Mouse (Mus musculus): ENCODE measurements around the gene Tank. TPM values are rescaled to one million over a fixed set of nuclear protein-coding genes. Genes with fewer than 3 reads are reported as not detected.
A peak's percentile ranks its signal among the peaks of the same experiment; 100 is the strongest.

Tank gene
- 101 and 104 TPM in 2 replicates for total RNA-seq (2017)

DNA sequence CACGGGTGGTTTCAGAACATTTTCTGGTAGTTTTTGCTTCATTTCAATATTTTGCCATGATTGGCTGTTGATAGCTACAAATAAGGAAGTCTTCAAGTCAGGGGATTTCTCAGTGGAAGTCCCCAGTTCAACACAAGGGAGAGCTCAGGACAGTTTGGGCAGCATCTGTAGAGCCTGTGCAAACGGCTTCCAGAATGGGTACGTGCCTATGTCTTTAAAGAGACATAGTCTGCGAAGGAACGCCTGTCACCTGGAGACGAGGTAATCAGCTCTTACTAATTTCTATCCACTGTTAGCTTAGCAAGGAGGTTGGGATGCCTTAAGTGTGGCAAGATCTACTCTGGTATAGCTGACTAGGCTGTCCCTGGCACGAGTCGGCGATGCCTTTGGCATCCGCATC lies at the start of gene Tank:
Gene Tank, plus strand, starts transcription at position 153 of the 400 bp plus-strand sequence.
- ATAC-seq (ENCODE audit: extremely low read depth, insufficient number of reproducible peaks, low FRiP score, poor library complexity, severe bottlenecking), result peak; percentile 95

DNA sequence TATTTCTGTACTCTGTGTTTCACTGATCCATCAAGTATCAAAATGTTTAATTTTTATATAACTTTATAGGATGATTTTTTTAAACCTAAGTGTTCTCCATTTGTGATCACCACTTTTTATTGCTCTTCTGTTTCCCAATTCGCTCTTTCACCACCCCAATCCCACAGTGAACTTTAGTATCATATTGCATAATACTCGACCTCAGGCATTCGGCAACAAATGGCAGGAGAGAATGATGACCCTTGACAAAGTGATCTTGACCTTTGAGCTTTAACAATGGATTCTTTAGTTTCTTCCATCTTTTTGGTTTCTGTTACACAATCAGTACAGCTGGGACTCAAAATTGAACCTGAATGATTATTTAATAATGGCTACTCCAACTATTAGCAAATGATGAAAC lies 46.1 kb upstream of the Tank start:
- ATAC-seq (ENCODE audit: extremely low read depth, insufficient number of reproducible peaks, low FRiP score, poor library complexity, severe bottlenecking), result no peak

DNA sequence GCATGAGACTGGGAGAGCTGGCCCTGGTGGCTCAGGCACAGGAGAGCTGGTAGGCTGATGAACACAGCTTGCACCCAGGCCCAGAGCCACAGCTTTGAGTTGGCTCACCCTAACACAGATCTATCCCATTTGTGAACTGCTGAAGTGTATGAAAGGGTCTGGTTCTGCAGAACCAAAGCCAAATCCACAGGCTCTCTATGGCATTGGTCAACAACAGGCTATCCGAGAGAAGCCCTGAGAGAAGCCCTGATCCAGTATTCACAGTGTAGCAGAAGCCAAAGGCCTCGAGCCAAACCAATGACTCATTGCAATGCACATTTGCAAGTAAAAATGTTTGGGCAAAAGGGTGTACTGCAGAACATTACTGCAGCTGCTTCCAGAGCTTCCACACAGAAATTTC lies 45.3 kb upstream of the Tank start:
- ATAC-seq (ENCODE audit: extremely low read depth, insufficient number of reproducible peaks, low FRiP score, poor library complexity, severe bottlenecking), result no peak

DNA sequence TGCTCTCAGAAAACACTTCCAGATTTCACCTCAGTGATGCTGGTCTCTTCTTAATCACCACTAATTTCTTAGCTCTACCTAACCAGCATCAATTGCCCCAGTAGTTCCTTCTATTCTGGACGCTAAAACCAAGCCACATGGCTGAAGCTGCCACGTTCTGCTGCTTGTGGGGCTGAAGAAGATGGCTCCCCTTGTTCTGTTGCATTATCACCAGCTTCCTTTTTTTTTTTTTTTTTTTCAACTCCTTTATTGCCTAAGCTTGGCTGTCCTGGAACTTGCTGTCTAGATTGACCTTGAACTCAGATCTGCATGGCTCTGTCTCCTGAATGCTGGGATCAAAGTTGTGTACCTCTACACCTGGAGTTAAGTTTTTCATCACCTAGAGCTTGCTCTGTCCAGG lies 41.5 kb upstream of the Tank start:
- no peak for ATAC-seq (ENCODE audit: extremely low read depth, insufficient number of reproducible peaks, low FRiP score, poor library complexity, severe bottlenecking)

DNA sequence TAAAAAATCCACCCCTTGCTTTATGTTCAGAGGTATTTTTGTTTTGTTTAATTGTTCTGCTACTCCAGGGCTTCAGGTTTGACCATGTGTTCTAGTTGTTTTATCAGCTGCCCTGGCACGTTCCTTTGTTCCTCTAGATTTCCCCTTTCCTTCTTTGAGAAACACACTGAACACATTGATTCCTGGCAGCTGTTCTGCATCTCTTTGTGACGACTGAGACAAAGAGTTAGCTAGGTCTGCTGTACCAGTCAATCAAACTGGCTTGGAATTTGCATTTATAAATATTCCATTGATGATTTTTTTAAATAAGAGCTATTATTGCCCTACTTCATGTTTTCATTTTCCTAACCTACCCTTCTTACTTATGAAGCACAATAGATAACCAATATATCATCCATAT lies 39.0 kb upstream of the Tank start:
- ATAC-seq (ENCODE audit: extremely low read depth, insufficient number of reproducible peaks, low FRiP score, poor library complexity, severe bottlenecking), result no peak

DNA sequence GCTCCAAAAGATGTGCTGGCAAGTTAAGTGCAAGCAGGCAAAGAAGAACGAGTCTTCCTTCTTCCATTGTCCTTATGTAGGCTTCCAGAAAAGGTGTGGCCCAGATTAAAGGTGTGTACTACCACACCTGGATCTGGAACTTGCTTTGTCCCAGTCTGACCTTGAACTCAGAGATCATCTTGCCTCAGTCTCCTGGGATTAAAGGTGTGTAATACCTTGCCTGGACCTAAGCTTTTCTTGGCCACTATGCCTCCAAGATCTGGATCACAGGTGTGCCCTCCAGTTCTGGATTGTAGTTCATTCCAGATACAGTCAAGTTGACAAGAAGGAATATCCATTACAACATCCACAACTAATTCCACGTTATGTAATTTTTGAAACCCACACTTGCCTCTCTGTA lies 36.0 kb upstream of the Tank start:
- no peak for ATAC-seq (ENCODE audit: extremely low read depth, insufficient number of reproducible peaks, low FRiP score, poor library complexity, severe bottlenecking)

DNA sequence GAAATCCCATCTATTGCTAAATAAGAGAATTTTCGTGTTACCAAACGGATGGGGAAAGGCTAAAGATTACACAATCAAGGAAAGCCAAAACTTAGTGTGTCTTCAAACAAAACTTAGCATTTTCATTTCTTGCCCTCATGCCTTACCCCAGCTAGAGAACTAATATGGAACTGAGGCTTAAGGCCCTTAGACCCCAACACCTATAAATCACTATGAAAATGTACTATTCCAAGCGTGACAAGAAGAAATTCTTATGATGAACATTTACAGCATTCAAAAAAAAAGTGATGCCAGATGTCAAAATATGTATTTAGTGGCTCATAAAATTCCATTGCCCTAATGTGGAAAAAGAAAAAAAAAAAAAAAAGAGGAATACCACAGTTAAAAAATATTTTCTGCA lies 32.7 kb upstream of the Tank start:
- no peak for ATAC-seq (ENCODE audit: extremely low read depth, insufficient number of reproducible peaks, low FRiP score, poor library complexity, severe bottlenecking)

DNA sequence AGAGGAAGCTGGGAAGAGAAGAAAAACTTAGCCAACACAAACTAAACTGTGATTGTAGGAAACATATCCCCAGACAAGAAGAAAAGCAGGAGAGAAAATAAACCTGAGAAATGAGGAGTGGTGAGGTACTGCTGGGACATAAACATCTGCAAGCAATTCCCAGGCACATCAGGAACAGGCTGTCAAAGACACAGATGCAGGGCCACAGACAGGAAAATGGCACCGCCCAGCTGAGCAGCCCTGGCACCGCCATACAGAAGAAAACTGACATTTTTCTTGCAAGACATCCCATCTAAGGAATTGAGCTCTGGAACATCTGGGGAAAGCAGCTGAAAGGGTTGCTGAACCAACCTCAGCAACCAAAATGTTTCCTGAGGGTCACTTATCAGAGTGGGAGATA lies 30.4 kb upstream of the Tank start:
- ATAC-seq (ENCODE audit: extremely low read depth, insufficient number of reproducible peaks, low FRiP score, poor library complexity, severe bottlenecking), result no peak

DNA sequence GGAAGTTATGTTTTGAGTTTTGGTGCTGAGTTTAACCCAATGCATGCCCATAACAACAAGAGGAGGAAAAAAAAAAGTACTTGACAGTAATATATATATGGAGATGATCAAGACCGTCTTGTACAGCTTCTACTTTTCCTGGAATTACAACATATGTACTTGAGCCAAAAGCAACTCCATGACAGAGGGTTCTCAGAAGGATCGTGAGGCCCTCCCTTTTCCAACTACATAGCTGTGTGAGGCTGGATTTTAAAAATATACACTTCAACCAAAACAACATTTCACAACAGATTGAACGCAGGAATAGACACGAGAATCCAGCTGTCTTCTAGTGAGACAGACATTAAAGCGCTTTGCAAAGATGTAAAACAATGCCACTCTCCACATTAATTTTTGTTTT lies 26.7 kb upstream of the Tank start:
- ATAC-seq (ENCODE audit: extremely low read depth, insufficient number of reproducible peaks, low FRiP score, poor library complexity, severe bottlenecking), result no peak

DNA sequence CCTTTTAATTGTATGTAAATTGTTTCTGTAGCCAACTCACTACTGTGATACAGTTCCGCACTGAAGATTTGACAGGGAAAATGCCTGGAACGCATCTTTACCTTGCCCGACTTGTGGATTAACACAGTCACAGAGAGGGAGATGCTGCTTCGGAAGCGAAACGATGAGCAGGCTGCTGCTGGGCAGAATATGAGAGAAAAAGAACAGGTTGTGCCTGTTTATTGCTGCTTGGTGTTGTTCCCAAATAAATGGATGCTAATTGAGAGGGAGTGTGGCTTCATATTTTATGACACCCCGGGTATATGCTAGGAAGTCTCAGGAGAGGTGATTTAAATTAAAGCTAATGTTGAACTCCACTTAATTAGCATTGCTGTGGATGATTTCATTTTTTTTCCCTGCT lies 23.0 kb upstream of the Tank start:
- no peak for ATAC-seq (ENCODE audit: extremely low read depth, insufficient number of reproducible peaks, low FRiP score, poor library complexity, severe bottlenecking)

DNA sequence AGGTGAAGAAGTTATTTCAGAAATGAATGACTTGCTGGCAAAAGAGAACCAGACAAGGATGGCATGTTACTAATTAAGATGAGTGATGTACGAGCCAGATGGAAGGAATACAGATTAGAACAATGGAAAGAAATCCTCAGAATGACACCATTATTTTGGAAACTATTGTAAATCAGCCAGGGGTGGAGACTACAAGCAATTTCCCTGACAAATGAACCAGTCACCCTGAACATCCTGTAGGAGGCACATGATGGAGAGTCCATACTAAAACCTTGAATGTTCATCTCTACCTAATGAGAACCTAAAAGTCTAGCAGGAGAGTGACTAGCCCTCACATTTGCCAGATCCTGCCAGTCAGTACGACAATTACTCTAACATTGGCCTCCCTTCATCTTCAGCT lies 22.6 kb upstream of the Tank start:
- no peak for ATAC-seq (ENCODE audit: extremely low read depth, insufficient number of reproducible peaks, low FRiP score, poor library complexity, severe bottlenecking)

DNA sequence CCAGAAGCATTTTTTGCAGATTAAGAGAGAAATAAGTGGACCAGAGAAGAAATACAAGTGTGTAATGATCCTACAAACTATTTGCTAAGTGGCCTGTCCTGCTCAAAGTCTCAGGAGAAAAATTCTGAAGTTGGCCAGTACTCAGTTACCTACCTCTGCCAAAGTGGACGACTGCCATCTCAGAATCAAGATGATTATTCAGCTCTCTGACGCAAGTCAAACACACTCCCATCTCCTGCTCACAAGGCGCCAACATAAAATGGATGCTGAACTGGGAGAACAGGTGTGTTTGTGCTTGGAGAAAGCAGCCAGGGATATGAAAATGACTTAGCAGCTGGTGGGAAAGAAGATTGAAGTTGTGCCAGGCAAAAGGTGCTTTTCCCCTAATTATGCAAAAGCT lies 21.7 kb upstream of the Tank start:
- ATAC-seq (ENCODE audit: extremely low read depth, insufficient number of reproducible peaks, low FRiP score, poor library complexity, severe bottlenecking), result no peak

DNA sequence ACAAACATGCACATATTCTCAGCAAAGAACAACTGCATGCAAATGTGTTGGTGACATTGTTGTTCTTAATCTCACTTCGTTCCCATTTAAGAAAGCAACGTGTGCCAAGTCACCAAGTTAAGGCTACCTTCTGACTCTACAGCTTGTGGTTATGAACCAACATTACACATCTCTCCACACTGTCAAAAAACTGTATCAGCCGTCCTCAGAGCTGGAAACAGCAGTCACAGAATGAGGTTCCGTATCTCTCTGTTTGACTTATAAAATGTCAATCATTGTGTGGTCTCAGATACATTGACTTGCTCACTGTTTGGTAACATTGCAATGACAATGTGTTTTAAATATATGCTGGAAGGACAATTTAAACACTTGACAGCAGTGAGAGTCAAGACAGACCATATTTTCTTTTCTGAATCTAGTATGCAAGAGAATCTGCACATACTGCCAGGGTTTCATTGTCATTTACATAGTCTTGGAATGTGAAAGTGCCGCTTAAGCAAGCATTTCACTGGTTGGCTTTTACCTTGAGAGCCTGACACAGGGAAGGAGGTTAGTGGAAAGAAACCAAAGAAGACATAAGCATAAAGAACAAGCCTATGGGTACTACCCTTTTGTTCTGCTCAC lies 20.4 kb upstream of the Tank start:
- no peak for ATAC-seq (ENCODE audit: extremely low read depth, insufficient number of reproducible peaks, low FRiP score, poor library complexity, severe bottlenecking)

DNA sequence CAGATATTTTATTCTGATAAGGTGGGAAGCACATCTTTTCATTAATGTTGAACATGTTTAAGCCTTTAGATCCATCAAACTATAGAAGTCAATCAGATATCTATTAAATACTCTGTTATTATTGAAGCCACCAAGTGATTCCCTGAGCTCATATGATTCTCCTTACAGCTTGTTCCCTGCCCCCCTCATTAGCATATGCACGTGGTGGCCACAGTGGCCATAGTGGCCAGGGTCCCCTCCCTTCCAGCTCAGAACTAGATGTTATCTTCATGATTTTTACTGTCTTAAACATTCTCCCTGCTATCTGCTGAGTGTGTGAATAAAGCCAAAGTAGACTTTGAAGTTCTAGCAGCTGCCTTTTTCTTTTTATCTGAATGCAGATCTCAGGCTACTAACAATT lies 17.3 kb upstream of the Tank start:
- no peak for ATAC-seq (ENCODE audit: extremely low read depth, insufficient number of reproducible peaks, low FRiP score, poor library complexity, severe bottlenecking)

DNA sequence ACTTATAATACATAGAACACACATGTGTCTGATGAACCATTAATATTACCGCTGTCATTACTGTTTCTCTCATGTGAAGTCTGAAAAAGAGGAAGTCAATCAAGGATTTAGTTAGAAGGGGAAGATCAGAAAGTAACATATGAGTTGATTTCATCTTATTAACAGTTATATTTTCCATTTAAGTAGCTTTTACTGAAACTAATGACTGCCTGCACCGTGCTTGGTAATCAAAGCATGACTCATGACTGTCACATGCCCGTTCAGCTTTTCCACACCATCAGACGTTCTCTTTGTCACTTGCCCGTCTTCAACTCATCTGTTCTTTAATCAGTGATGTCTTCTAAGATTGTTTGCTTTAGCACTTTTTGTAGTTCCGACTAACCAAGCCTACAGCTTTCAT lies 15.2 kb upstream of the Tank start:
- 0 out of 2 replicates have a peak, but pooled peaks have one; percentile 13 for ATAC-seq (ENCODE audit: extremely low read depth, insufficient number of reproducible peaks, low FRiP score, poor library complexity, severe bottlenecking)

DNA sequence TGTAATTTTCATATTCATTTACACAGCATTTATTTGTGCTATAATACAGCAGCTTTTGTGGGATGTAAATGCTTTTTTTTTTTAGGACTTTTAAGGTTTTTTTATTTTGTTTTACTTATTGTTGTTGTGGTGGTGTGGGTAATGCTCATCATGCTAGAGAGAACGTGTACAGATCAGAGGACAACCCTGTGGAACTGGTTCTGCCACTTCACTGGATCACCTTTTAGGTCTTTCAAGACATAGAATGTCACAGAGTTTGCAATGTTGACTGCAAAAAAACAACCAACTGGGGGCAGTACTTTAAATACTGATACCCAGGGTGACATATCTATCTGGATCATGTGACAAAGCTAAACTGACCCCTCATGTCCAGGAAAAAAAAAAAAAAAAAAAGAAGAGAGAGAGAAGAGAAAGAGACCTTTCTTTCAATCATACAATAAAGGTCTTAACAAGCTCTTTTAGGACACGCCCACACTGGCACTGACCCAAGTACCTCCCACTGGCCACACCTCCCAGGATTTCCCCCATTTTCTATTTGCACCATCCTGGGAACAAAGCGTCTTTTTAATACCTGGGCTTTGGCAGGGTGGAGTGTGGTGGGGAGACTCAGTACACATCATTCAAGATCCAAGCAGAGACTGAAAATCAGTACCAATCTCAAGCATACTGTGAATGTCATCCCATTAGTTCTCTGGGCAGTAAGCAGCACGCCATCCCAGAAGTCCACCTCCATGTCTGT lies 11.2 kb upstream of the Tank start:
- no peak for ATAC-seq (ENCODE audit: extremely low read depth, insufficient number of reproducible peaks, low FRiP score, poor library complexity, severe bottlenecking)

DNA sequence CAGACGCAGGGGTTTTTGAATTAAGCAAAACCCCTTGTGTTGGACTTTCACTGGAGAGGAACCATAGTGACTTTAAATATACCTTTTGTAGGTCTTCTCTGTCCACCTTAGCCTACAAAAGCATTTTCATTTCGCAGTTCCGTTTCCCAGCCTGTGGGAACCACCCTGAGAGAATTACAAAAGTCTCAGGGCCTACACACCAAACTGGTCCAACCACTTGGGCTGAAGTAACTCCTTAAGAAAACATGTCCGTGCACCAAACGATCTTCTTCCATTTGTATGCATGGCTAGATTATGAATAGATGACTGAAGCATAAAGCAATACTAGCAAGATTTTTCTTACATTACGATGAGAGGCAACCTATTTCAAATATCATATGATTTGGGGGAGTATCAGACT lies 9.2 kb upstream of the Tank start:
- no peak for ATAC-seq (ENCODE audit: extremely low read depth, insufficient number of reproducible peaks, low FRiP score, poor library complexity, severe bottlenecking)

DNA sequence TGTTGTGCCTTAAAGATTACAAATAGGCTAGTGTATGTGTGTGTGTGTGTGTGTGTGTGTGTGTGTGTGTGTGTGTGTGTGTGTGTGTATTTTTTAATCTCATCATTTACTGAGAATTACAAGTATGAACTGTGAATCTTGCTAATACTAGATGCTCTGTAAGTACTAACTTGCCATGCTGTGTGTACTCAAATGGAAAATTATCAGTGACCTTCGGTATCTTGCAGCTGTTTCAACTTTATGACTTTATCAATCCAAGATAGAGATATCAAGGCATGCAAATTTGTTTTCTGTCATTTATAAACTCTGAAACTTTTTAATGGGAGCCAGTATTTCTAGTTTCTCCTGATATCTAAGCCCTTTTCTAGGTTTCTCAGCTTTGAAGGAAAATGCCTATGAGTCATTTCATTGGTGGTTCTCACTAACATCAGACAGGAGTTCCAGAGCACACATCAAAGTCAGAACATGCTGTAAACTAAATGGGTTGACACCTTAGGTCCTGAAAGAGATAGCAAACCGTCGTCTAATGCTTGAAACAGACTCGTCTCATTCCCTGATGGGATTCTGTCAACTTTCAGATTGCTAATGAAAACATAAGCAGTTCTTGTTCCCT lies 6.9 kb upstream of the Tank start:
- no peak for ATAC-seq (ENCODE audit: extremely low read depth, insufficient number of reproducible peaks, low FRiP score, poor library complexity, severe bottlenecking)

DNA sequence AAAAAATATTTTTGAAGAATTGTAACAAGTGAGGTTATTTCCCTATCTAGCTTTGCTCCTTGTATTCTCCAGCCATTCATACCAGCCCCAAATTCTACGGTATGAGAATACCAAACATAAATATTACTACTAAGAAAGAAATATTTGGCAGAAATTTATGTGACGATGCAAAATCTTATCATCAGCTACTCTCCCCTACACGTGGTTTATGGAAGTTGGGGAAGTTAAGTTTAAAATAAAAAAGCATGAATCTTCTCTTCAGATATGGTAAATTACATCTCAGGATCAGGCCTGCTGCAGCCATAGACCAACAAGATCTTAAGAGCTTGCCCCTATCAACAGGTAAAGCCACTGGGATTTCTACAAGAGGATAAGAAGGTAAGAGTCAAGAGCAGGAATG lies 1.9 kb upstream of the Tank start:
- no peak for ATAC-seq (ENCODE audit: extremely low read depth, insufficient number of reproducible peaks, low FRiP score, poor library complexity, severe bottlenecking)

DNA sequence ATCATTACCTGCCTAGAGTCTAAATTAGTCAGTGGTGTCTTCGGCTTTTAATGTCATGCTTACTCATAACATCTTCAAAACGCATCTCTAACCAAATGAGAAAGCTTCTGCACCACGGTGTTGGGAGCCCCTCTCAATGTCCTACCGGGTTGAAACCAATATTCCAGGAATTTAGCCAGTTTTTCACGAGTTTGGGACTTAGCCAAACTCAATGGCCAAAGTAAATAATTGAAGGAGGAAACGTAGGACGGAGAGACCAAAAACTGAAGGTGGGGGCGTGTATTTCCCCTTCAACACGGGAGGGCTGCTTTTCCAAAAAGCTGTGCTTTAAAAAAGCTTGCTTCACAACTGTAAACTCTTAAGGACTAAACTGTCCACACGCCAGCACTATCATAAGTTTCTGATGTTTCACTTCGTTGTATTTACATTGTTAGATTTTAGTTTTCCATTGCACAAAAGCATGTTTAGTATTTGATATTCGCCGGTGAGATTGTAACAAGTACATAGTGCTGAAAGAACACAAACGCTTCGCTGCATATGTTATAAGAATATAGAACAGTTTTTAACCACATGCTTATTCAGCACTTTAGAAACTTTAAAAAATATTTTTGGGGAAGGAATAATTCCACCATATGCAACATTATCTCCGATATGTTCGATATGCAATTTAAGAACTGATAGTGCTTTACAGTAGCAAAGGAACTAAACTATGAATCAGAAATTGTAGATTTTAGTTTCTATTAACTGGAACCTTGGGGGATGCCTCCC lies 1.3 kb upstream of the Tank start:
- ATAC-seq (ENCODE audit: extremely low read depth, insufficient number of reproducible peaks, low FRiP score, poor library complexity, severe bottlenecking), result no peak
